Mouse (Mus musculus): ENCODE data around the gene Cntnap4.

DNA sequence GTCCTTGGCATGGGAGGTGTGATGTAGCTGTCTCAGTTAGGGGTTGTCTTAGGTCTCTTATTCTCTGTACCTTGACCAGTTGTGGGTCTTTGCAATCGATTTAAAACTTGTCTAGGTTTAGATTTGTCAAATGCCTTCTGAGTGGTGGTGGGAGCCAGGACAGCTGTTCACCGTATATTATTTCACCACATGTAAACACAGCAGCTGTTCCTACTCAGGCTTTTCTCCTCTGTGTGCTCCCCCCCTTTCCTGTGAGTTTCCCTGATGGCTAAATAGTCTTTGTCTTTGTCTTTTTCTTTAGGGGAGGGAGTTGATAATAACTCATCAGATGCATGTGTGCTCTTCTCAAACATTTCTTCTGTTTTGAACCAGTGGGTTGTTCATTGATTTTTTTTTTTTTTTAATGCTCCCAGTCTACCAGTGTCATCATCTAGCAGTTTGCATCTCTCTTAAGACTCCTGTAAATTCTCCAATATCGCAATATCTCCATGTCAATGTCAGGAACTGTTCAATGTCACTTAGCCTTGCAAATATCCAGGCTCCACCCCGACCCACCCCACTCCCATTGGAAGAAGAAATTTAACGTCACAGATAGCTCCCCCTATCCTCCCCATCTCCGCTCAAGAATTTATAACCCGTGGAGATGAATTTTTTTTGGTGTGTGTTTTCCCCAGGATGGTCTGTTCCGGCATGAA lies 18.7 kb downstream of the Cntnap4 start:
- TF ChIP-seq CTCF (IDR thresholded peaks at IDR 0.05; ENCODE audit: low read depth, low read length): no peak
- TF ChIP-seq POLR2A (IDR thresholded peaks at IDR 0.05; ENCODE audit: insufficient read depth, low read length): no peak
